Mouse (Mus musculus) liver, embryonic 14 days (tissue): ENCODE measurements around the gene Tmem181a. TPM values are rescaled to one million over a fixed set of nuclear protein-coding genes. Genes with fewer than 3 reads are reported as not detected.

Source experiments
- polyA plus RNA-seq: library from polyadenylated mRNA; depleted of rRNA; stranded (reverse); fragments of >200 nt; gene quantifications from 2 replicates; pipeline ENCODE4 v1.2.3, GENCODE M21; 2012; rRNA removed

The Tmem181a gene
- 1.9 and 2.5 TPM in 2 replicates for polyA plus RNA-seq

GRCm38 (mm10) chr17:6256400-6257069, at the start of gene Tmem181a:
TSS of gene Tmem181a (plus strand) at chr17:6256860.

GRCm38 (mm10) chr17:6317339-6317985, 60.8 kb downstream of the Tmem181a start, which contains the start of gene Dynlt1a:
TSS of gene Dynlt1a (minus strand) at chr17:6317500.

Other genes with a start within 250 kb of the Tmem181a start
- gene Serac1, start 177.1 kb upstream of the Tmem181a start, polyA plus RNA-seq, result 1.6 and 1.9 TPM in 2 replicates
- gene Gtf2h5, start 177.1 kb upstream of the Tmem181a start, polyA plus RNA-seq, result 28.4 and 30.3 TPM in 2 replicates
- gene Tulp4, start 150.4 kb upstream of the Tmem181a start, polyA plus RNA-seq, result 4.7 and 5.0 TPM in 2 replicates
- gene Dynlt1a, start 60.6 kb downstream of the Tmem181a start, polyA plus RNA-seq, result 7.4 and 7.7 TPM in 2 replicates
- 101 and 120 TPM in 2 replicates for gene Dynlt1b, start 173.3 kb downstream of the Tmem181a start, polyA plus RNA-seq